Mouse (Mus musculus) adrenal gland (tissue): ENCODE results near the gene Hcn2.
"Not testable (repeated sequence)": the region's sequence is repeated elsewhere in the genome, so short reads cannot be mapped to it uniquely, and the experiment has no call there.

ENCODE experiments used
- intact Hi-C: fragments of 180-260 bp; cut with DNase I; formaldehyde crosslinking; loops from one replicate; pipeline ENCODE4 v1.15.1; 2025

Hcn2 gene

DNA sequence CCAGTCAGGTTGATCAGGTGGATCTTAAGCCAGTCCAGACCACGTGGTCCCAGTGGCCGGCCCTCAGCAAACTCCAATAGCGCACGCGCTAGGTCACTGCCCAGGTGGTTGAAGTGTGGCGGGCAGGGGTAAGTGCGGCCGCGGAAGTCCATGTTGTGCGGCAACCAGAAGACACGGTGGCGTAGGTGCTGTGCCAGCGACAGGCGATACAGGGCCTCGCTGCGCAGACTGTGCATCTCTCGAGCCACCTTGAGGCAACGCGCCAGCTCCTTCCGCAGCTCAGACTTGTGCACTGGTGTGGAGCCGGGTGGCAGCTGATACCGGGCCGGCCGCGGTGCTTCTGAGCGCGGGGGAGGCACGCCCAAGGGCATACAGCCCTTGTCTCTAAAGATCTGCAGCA lies 22.8 kb downstream of the Hcn2 start:
- intact Hi-C loops, result no loop called here

DNA sequence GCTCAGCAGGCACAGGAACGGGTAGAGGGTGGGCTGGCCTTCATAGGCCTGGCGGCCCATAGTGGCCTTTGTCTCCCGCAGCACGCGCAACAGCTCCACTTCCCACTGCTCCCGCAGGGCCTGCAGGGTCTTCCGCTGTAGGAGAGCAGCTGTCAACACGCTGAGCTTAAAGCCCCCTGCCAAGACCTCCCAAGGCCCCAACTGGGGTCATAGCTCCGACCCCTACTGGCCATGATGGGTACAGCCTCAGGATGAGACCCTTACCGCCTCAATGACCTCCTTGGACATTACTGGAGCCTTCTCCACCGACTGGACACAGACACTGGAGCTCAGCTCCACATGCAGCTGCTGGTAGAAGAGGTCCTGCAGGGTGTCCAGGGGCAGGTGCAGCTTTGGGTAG lies 24.4 kb downstream of the Hcn2 start:
- intact Hi-C loops, result no loop called here

DNA sequence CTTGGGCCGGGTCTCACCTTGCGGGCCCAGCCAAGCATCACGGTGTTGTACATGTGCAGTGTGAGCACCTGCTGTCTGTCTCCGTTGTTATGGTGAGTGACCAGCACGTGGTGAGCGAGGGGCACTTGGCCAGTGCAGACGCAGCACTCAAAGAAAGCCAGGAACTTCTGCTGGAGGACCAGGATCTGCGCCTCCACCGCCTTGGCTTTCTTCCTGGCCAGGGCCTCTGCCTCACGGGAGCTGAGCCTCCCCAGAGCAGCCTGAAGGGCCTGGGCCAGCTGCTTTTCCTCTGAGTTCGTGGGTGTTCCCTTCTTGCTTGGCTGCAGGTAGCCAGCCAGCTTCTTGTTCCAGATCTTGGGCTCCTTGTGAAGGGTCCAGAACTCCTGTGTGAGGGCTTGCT lies 26.7 kb downstream of the Hcn2 start:
- intact Hi-C loops, result no loop called here

DNA sequence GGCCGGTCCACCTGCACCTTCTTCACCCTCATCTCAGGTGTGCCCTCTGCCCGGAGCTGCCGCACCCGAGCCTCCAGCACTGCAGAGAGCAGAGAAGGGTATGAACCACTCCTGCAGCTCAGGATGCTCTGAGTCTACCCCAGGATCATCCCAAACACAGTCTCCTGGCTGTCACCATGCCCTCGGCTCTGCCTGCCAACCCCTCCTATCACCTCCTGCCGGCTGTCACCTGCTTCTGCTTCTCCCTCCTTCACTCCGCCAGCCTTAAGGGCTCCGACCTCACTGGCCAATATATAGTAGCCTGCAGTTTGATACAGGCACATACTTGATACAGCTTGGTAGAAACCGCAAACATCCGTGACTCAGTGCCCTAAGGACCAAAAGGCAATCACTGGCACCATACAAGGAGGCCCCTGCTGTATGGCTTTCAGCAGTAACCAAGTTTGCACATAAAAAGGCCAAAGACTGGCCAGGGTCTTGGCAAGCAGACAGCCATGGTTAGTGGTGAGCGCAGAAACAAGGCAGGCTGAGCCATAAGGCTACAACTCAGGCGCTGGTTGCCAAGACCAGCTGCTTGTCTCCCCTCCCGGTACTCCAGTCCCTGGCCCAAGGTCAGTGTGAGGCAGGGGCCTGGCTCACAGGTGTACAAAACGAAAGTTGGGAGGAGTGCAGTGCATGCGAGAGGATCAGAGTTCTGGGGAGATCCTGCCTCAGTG lies 27.4 kb downstream of the Hcn2 start:
- intact Hi-C loops, result no loop called here

DNA sequence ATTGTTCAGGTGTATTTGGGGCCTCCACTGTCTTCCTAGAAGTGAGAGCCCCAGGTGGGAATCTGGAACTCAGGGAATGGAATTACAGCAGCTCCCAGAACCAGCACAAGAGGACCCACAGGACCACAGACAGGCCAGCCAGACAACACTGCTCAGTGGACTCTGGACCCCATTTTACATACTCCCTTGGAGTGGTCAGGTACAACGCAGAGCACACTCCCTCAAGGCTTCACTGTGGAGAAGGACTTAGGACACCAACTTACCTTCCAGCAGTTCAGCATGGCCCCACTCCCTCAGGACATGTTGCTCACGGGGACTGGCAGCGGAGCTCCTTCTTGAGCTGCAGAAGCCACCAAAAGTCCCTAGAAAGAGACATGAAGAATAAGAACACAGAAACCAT lies 29.0 kb downstream of the Hcn2 start:
- intact Hi-C loops, result no loop called here

DNA sequence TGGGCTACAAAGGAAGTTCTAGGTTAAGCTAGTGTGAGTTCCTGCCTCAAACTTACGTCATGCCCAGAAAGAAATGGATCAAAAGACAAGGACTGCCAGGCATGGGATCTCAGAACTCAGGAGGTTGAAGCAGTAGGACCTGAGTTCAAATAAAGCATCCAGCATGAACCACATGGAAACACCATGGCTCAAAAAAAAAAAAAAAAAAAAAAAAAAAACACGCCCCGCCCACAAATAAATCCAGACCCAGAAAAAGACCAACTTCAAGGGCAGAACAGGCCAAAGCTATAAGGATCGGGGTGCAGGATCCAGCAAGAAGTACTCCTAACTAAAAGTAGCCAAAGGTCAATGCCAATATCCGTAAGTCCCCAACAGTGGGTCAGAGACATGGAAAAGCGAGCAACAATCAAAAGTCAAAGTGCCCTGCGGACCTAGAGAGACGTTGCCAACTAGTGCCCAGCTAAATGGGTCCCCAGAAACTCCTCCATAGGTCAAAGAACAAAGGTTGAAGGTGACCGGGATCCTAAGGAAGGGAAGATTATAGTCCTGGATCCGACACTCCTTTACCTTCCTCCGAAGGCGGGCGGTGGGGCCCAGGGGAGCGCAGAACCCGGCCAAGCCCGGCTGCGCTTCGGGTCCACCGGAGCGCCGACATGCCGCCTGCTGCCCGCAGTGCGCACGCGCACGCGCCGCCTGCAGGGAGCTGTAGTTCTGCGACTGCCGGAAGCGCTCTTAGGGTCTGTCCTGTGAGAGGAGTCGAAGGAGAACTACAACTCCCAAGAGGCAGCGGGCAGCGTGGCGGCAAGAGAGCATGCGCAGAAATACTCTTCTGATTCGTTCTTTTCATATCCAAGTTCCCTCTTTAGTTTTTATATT lies 29.7 kb downstream of the Hcn2 start, which contains the start of gene Polrmt:
Gene Polrmt, minus strand, starts transcription at position 684 of the 876 bp plus-strand sequence.
- intact Hi-C loops, result no loop called here

DNA sequence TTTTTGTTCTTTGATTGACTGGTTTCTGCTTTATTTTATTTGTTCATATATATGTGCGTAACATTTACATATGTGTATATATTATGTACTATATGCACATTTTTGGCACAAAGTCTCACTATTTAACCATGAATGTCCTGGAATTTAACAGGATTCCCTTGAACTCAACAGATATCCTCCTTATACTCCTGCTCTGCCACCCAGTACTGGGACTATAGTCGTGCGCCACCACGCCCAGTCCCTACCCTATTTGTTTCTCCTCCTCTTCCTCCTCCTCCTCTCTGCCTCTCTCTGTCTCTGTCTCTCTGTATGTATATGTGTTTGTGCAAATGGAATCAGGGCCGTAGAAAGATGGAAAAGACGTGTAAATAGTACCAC lies 30.3 kb downstream of the Hcn2 start:
- intact Hi-C loops, result no loop called here

DNA sequence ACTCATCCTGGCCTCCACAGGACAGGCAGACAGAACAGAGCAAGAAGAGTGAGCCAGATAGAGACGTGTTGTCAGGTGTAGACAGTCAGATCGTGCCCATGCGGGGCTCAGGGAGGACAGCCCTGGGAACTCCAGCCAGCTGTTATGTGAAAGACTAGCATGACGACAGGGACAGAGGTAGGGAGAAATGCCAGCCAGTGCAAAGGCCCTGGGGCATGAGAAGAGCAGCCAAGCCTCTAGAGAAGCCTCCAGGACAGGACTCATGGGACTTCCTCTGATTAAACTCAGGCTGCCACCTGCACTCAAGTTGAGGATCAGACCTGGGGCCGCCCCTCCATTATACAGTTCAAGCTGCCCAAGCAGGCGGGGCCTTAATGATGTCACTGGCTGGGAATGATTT lies 32.1 kb downstream of the Hcn2 start:
- intact Hi-C loops, result no loop called here

DNA sequence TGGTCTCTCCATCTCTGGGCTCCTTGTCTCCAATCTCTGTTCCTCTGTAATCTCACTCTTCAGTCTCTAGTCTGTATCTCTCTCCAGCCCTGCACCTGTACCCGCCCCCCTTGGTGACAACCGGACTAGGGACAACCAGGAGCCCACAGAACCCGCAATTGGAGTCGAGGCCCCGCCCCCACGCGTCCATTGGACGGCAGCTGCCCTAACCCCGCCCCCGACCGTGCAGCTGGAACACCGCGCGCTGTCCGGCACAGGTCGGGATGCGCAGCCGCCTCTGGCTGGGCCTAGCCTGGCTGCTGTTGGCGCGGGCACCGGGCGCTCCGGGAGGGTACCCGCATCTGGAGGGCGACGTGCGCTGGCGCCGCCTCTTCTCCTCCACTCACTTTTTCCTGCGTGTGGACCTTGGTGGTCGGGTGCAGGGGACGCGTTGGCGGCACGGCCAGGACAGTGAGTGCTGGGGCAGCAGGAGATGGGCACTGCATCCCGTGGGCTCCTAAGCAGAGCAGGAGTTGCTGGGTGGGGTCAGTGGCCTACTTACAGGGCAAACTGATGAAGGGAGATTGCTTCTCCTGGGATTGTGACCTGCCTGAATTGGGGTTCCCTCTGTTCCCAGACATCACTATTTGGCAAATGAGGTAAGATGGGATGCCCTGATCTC lies 38.6 kb downstream of the Hcn2 start, which contains the start of gene Fgf22:
Gene Fgf22, plus strand, starts transcription at position 221 of the 661 bp plus-strand sequence.
- intact Hi-C loops, result no loop called here

DNA sequence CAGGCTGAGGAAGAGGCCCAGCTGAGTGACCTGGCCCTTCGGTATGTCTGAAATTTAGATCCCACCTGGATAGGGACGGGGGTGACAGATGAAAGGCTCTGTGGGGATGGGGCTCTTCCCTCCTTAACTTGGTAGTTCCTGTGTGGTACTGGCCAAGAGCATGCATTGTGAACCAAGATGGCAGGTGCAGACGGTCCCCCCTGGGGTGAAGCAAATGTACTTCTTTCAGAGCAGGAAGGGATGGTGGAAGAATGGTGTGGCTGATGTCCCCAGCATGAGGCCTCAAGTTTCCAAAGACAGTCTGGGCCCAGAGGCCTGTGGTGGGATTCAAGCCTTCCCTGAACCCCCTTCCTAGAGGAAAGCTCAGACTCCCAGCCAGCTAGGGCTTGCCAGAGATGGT lies 39.4 kb downstream of the Hcn2 start:
- intact Hi-C loops, result no loop called here

DNA sequence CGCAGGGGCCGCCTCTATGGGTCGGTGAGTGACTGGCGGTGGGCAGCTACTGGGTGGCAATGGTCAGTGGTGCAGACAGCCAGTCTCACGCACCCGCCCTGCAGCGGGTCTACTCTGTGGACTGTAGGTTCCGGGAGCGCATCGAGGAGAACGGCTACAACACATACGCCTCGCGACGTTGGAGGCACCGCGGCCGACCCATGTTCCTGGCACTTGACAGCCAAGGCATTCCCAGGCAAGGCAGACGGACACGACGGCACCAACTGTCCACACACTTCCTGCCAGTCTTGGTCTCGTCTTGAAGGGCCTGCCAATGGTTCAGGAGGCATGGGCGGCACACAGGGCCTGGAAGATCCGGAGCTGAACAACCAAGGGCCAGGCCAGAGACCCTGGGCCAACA lies 40.2 kb downstream of the Hcn2 start:
- intact Hi-C loops, result no loop called here

DNA sequence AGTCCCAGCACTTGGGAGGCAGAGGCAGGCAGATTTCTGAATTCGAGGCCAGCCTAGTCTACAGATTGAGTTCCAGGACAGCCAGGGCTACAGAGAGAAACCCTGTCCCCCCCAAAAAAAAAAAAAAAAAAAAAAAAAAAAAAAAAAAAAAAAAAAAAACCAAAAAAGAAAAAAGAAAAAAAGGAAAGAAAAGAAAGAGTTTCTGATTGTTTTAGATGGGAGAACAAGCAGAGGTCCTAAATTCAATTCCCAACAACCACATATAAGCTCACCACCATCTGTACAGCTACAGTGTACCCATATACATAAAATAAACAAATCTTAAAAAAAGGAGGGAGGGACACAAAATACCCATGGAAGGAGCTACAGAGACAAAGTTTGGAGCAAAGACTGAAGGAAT lies 43.2 kb downstream of the Hcn2 start:
- intact Hi-C loops, result not testable (repeated sequence)

DNA sequence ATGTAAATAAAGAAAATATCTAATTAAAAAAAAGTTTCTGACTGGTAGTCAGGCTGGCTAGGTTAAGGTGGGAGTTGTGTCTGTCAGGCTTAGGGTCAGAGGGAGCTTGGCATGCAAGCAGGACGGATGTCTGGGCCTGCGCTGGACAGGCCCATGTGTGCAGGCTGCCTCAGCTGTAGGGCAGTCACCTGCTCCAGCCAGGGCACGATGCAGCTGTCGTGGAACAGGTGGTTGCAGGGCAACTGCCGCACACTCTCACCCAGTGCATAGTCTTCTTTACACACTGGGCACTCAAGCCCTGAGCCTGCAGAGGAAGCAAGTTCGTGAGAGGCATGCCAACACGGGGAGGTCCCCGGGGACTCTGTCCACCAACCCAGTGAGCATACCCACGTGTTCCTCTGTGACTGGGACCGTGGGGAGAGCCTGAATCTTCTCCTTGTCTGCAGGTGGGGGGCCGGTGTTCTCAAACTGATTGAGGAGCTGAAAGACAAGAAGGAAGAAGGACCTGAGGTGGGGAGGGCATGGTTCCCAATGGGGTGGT lies 44.2 kb downstream of the Hcn2 start:
- intact Hi-C loops, result no loop called here

DNA sequence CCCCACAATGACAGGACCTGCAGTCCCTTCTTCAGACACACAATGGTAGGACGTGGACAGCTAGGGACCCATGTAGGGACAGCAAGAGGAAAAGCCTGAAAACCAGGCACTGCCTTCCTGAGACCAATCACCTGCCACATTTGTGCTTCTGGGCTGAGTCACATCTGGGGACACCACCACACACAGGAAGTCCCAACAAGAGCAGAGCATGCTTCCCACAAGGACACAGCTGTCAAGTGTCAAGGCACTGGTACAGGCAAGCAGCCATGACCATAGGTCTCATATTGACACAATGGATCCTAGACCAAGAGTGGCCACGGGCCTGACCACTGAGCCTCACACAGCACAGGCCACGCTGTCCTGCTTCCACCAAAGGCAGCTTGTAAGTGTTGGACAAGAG lies 46.4 kb downstream of the Hcn2 start:
- intact Hi-C loops, result no loop called here

DNA sequence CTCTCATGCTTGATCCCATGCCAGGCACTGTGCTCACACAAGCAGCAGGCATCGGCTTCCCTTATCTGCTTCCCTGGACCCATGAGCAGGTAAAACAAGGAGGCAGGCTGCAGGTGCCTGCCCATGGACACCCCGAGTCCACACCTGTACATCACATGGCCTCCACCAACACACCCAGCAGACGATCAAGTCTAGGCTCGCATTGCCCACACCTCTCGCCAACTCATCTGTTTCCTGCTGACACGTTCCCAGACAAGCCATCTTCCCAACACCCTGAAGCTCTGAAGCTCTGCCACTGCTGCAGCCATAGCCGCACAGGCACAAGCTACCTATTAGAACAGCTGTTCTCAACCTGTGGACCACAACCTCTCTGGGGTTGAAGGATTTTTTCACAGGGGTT lies 47.8 kb downstream of the Hcn2 start:
- intact Hi-C loops, result no loop called here

DNA sequence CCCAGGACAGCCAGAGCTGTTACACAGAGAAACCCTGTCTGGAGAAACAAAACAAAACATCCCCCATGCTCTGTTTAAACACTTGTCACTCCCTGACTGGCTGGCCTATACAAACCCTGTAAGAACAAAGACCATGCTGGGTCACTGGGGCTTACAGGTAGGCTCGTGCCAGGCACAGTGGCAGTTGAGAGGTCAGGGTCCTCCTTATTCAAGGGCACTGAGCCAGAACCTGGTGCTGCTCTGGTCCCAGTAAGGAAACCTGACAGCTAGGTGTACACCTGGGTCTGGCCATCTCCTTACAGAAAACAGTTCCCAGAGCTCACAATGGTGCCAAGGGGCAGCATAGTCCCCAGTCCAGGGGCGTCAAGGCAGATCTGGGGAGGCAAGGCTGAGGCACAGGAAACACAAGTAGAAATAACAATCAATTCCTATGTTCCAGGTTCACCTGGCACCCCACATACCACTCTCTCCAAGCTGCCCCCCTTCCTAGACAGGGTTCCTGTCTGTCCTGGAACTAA lies 48.9 kb downstream of the Hcn2 start:
- intact Hi-C loops, result no loop called here

DNA sequence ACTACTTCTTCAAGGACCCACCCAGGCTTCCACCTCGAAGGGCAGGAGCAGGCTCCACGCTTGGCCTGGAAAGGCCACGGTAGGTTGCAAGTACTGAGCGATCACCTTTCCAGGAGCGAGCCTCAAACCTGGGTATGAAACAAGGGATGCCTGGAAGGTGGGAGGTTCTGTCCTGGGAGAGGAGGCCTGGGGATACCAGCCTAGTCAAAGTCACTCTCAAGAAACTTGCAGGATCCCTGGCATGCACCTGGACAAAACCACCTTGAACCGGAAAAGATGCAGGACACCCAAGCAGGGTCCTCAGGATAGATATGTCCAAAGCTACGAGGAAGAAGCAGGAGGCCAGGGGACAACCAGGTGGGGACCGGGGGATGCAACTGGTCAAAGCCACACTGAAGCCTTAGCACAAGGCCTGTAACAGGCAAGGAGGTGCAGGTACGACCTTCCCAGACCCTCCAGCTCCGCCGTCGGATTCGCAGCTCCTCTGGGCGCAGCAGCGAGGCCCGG lies 49.6 kb downstream of the Hcn2 start:
- intact Hi-C loops, result no loop called here

DNA sequence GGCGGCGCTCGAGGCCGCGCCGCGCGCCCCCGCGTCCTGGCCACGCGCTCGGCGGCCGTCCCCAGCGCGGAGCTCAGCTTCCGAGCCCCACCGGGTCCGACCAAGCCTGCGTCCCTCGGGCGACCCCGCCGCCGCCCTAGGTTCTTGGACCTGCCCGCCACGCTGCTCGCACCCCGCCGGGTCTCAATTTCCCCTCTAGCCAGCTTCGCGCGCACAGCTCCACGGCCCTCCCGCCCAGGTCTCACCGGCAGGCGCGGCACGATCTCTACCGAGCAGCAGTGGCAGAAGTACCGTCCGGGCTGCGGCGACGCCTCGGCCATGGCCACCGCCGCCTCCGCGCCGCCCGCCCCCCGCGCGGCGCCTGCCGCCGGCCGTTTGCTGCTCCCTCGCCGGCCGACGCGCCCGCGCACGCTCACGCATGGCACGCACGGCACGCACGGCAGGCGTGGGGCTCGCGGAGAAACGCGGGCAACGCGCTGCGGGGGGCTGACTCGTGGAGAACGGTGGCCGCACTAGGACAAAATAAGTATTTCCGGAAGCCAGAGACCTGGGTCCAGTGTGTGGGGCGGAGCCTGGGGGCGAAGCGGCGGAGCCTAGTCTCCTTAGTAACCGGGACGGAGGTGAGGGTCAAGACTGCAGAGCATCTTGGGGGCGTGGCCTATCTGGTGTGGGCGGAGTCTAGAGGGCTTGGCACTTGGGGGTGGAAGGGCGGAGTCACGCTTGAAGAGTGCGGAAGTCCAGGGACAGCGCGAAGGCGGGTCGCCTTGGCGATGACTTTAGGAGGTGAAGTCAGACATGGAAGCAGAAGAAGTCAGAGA lies 50.3 kb downstream of the Hcn2 start, which contains the start of gene Rnf126:
Gene Rnf126, minus strand, starts transcription at position 445 of the 818 bp plus-strand sequence.
- intact Hi-C loops, result no loop called here

DNA sequence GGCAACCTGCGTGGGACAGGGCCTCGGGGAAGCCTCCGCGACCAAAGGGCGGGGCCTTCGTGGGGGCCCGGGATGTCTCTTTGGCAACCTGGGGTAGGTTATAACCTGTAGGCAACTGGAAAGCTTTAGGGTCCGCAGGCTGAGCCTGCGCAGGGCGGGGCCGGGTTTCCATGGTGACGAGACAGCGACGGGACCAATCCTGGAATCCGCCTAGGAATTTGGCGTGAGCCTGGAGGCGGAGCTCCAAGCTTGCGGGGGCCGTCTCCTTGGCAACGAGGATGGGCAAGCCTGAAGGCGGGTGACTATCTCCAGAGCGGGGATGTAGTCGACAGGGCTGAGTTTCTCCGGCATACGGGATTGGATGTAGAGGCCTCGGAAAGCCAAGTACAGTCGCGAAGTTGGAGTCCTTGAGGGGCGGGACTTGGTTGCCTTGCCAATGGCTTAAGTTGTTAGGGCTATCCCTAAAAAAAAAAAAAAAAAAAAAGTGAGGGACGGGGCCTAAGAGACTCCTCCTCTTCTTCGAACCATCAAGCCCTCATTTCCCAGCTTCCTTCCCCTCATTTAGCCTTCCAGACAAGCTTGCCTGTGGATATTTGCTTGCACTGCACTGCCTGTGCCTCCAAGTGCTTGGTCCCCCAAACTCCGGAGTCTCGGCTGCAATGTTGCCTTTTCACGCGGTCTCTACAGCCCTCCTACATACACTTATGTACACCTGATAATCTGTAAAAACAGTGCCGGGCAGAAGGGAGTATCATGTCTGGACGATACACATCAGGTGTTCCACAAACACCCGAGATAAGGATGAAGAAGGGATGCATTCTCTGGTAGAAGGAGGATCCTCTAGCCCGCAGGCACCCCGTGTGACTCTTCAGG lies 51.2 kb downstream of the Hcn2 start:
- intact Hi-C loops, result no loop called here
